In the genomic region with DNA sequence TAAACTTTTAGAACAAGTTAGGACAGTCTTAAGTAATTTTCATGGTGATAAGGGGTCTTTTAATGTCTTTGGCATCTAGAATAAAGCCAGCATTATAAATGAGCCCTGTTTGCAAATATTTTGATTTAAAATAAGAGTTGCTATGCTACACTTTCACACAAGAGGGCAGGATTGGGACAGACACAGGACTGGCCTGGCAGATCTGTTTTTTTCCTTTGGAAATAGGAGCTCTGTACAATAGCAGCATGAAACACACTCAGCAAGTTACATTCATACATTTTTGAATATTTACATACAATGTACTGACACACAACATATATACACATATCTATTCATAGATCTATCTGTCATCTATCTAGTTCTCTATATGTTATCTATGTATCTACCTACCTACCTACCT, we compare ENCODE assay signal across 11 mouse cellular contexts. TPM values are rescaled to one million over a fixed set of nuclear protein-coding genes. Genes with fewer than 3 reads are reported as not detected.
DNase-seq lines count a peak whose midpoint lies in the region; ATAC-seq and TF ChIP-seq lines count a peak whose summit lies in the region.
"Had no signal": no experiment of that assay in that cellular context is flagged by ENCODE, and none has a peak within 500 bp of the region (broad histone marks: within the 10 kb centered on the region; RNA-seq: fewer than 3 reads in every experiment).

No protein-coding gene starts in this region.

- no peak overlapping the region for H3K9ac ChIP-seq in heart, adult 2 months (ENCODE audit: low read depth, low read length)
- H3K9ac ChIP-seq in hindbrain, embryonic 13.5 days = no peak overlapping the region

- no peak for DNase-seq in heart, adult 2 months
- DNase-seq in heart, embryonic 10.5 days (ENCODE audit: low spot score) = no peak
- DNase-seq in thymus, postnatal 0 days (ENCODE audit: low spot score) = peak; percentile 5
- DNase-seq in thymus, postnatal 25 days = no peak
- no peak for DNase-seq in B cell, adult 2 months
- DNase-seq in layer of hippocampus, postnatal 36 days = no peak
- DNase-seq in cerebellum, adult 9-10 months = no peak

- H3K27me3 ChIP-seq in heart, adult 2 months (ENCODE audit: control insufficient read depth, insufficient read depth, low read length) = no peaks in the 10 kb centered on the region
- no peaks in the 10 kb centered on the region for H3K27me3 ChIP-seq in heart, embryonic 10.5 days (ENCODE audit: insufficient read depth, poor library complexity, severe bottlenecking)
- H3K27me3 ChIP-seq in hindbrain, embryonic 13.5 days = no peaks in the 10 kb centered on the region

- H3K9me3 ChIP-seq in heart, embryonic 10.5 days = no peaks in the 10 kb centered on the region
- no peaks in the 10 kb centered on the region for H3K9me3 ChIP-seq in hindbrain, embryonic 13.5 days

- H3K4me2 ChIP-seq in hindbrain, embryonic 13.5 days = no peak overlapping the region

- H3K4me3 ChIP-seq in heart, adult 2 months = no peak overlapping the region
- H3K4me3 ChIP-seq in heart, embryonic 10.5 days = no peak overlapping the region
- H3K4me3 ChIP-seq in hindbrain, embryonic 13.5 days = no peak overlapping the region
- H3K4me3 ChIP-seq: erythroblast, embryonic 14.5 days had no signal

- no peaks in the 10 kb centered on the region for H3K4me1 ChIP-seq in heart, adult 2 months (ENCODE audit: control insufficient read depth, insufficient read depth, low read length)
- no peaks in the 10 kb centered on the region for H3K4me1 ChIP-seq in heart, embryonic 10.5 days
- H3K4me1 ChIP-seq in hindbrain, embryonic 13.5 days (replicated peaks) = no peaks in the 10 kb centered on the region

- TF ChIP-seq EP300 in heart, adult 2 months (IDR thresholded peaks at IDR 0.05; ENCODE audit: insufficient read depth, low read depth, low read length) = no peak

- ATAC-seq in hindbrain, embryonic 13.5 days (ENCODE audit: low FRiP score) = 0 out of 2 replicates have a peak, but pooled peaks have one; percentile 36

- TF ChIP-seq CTCF in heart, adult 2 months (IDR thresholded peaks at IDR 0.05) = peak; percentile 62

- TF ChIP-seq POLR2A in heart, adult 2 months (IDR thresholded peaks at IDR 0.05; ENCODE audit: insufficient read depth, low read depth, low read length) = no peak

- H3K27ac ChIP-seq in heart, adult 2 months = no peak overlapping the region
- H3K27ac ChIP-seq in heart, embryonic 10.5 days = no peak overlapping the region
- H3K27ac ChIP-seq in hindbrain, embryonic 13.5 days = no peak overlapping the region

- no peaks in the 10 kb centered on the region for H3K79me2 ChIP-seq in heart, adult 2 months (replicated peaks; ENCODE audit: control insufficient read depth, insufficient read depth, low read length)

- no peaks in the 10 kb centered on the region for H3K36me3 ChIP-seq in heart, adult 2 months (ENCODE audit: control insufficient read depth, insufficient read depth, low read length)
- H3K36me3 ChIP-seq in heart, embryonic 10.5 days = no peaks in the 10 kb centered on the region
- H3K36me3 ChIP-seq in hindbrain, embryonic 13.5 days = no peaks in the 10 kb centered on the region

- intact Hi-C loops in heart, adult 2 months (cut with DNase I) = no loop called here

RNA-seq across cellular contexts. Expression of gene Gnpda2, which starts 8.9 kb away (rescaled TPM):
- 10 to 100 TPM in 1 of 2 experiments, 1 to 10 TPM in 1; 9.4 to 11.1 TPM for total RNA-seq in heart, adult 2 months (2021)
- polyA plus RNA-seq in heart, adult 2 months (2012; rRNA removed) = 11.4 and 12.4 TPM in 2 replicates
- polyA plus RNA-seq in heart, embryonic 10.5 days (2016; fragmentation: Nextera tagmentation; extraction: Ambion mirVana) = 24.0 and 24.1 TPM in 2 replicates
- 75.9 and 84.8 TPM in 2 replicates for polyA plus RNA-seq in thymus, postnatal 0 days (2015; fragmentation: Nextera tagmentation; extraction: Ambion mirVana)
- polyA plus RNA-seq in hindbrain, embryonic 13.5 days (2015; fragmentation: Nextera tagmentation; extraction: Ambion mirVana) = 37.3 and 40.5 TPM in 2 replicates
- 10 to 100 TPM; 19.1 to 20.7 TPM for total RNA-seq in layer of hippocampus, postnatal 36 days (2021)
- polyA plus RNA-seq: erythroblast, embryonic 14.5 days had no signal

RNA-seq across cellular contexts. Expression of gene Guf1, which starts 44.3 kb away (rescaled TPM):
- 10 to 100 TPM; 27.5 to 30.8 TPM for total RNA-seq in heart, adult 2 months (2021)
- polyA plus RNA-seq in heart, adult 2 months (2012; rRNA removed) = 4.6 and 11.9 TPM in 2 replicates
- 27.3 and 34.6 TPM in 2 replicates for polyA plus RNA-seq in heart, embryonic 10.5 days (2016; fragmentation: Nextera tagmentation; extraction: Ambion mirVana)
- polyA plus RNA-seq in thymus, postnatal 0 days (2015; fragmentation: Nextera tagmentation; extraction: Ambion mirVana) = 26.3 and 30.3 TPM in 2 replicates
- polyA plus RNA-seq in hindbrain, embryonic 13.5 days (2015; fragmentation: Nextera tagmentation; extraction: Ambion mirVana) = 48.4 and 54.2 TPM in 2 replicates
- total RNA-seq in layer of hippocampus, postnatal 36 days (2021) = 10 to 100 TPM; 22.5 to 25.4 TPM

RNA-seq across cellular contexts. Expression of gene Yipf7, which starts 58.6 kb away (rescaled TPM):
- total RNA-seq in heart, adult 2 months (2021) = 100 to 1,000 TPM; 164 to 193 TPM
- polyA plus RNA-seq in heart, adult 2 months (2012; rRNA removed) = 211 and 385 TPM in 2 replicates
- polyA plus RNA-seq in heart, embryonic 10.5 days (2016; fragmentation: Nextera tagmentation; extraction: Ambion mirVana) = 0.31 and 1.1 TPM in 2 replicates
- 0.27 TPM in 1 of 2 replicates, not detected in the other for polyA plus RNA-seq in thymus, postnatal 0 days (2015; fragmentation: Nextera tagmentation; extraction: Ambion mirVana)
- not detected in 2 replicates for polyA plus RNA-seq in hindbrain, embryonic 13.5 days (2015; fragmentation: Nextera tagmentation; extraction: Ambion mirVana)
- total RNA-seq in layer of hippocampus, postnatal 36 days (2021) = not detected
- total RNA-seq: layer of hippocampus, adult 18-20 months; megakaryocyte, adult 5-6 weeks had no signal
- polyA plus RNA-seq: erythroblast, embryonic 14.5 days had no signal

Comparison
In these comparisons a context has a peak if more than half of its experiments do, and no peak if none do; other contexts are left out.
1. RNA of gene Yipf7, which starts 58.6 kb away (polyA plus RNA-seq): 211 to 385 TPM in heart, adult 2 months; 0.31 to 1.1 TPM in heart, embryonic 10.5 days, 0.27 TPM in thymus, postnatal 0 days and not detected in hindbrain, embryonic 13.5 days; every median in the first group is over 10 times any median in the second.